Mouse (Mus musculus) G1E (cell line): ENCODE measurements around the gene Atg101.

ENCODE experiments used
- CTCF ChIP-seq: IDR thresholded peaks from 2 replicates; pipeline ENCODE4 v1.5.1; 2012; ENCODE audit warnings: low read depth, low read length, inconsistent platforms, mixed read lengths
- GATA1 ChIP-seq: IDR thresholded peaks from 2 replicates; pipeline ENCODE4 v1.6.1; 2012; ENCODE audit warnings: borderline replicate concordance, low read length, inconsistent platforms, mixed read lengths
- GATA2 ChIP-seq: IDR thresholded peaks from 2 replicates; pipeline ENCODE4 v1.6.1; 2012; ENCODE audit warnings: low read depth, low read length, inconsistent platforms, borderline replicate concordance
- POLR2AphosphoS5 ChIP-seq: IDR thresholded peaks from 2 replicates; pipeline ENCODE4 v1.6.1; 2012; ENCODE audit warnings: low read depth, low read length, inconsistent platforms; ENCODE audit not compliant: insufficient replicate concordance
- TAL1 ChIP-seq: conservative IDR thresholded peaks from 2 replicates; pipeline ENCODE4 v1.6.1; 2012; ENCODE audit warnings: low read depth, low read length, inconsistent platforms, mixed read lengths

GRCm38 (mm10) chr15:101333165-101333564 is 49.1 kb downstream of the Atg101 start:
- TF ChIP-seq CTCF (no peak), GATA1 (no peak), TAL1 (no peak), GATA2 (no peak), POLR2AphosphoS5 (no peak)
